Mouse (Mus musculus): ENCODE results near the gene Serpina3a. TPM values are rescaled to one million over a fixed set of nuclear protein-coding genes. Genes with fewer than 3 reads are reported as not detected.
"Not testable (repeated sequence)": the region's sequence is repeated elsewhere in the genome, so short reads cannot be mapped to it uniquely, and the experiment has no call there.

Gene Serpina3a
- not detected in 2 replicates for polyA plus RNA-seq (2016; fragmentation: Nextera tagmentation; extraction: Ambion mirVana)

- not testable (repeated sequence) for H3K27ac ChIP-seq; H3K4me3 ChIP-seq; ATAC-seq; H3K4me1 ChIP-seq; H3K36me3 ChIP-seq; H3K9ac ChIP-seq; H3K9me3 ChIP-seq (replicated peaks); H3K27me3 ChIP-seq (replicated peaks); H3K4me2 ChIP-seq
- 77% methylated on average over 11 of the region's 11 CpGs for WGBS (ENCODE audit: insufficient replicate concordance)
Observed at GRCm38 (mm10) chr12:104112333-104112732, at the start of gene Serpina3a. Gene Serpina3a, plus strand, starts transcription at chr12:104112724.

DNA sequence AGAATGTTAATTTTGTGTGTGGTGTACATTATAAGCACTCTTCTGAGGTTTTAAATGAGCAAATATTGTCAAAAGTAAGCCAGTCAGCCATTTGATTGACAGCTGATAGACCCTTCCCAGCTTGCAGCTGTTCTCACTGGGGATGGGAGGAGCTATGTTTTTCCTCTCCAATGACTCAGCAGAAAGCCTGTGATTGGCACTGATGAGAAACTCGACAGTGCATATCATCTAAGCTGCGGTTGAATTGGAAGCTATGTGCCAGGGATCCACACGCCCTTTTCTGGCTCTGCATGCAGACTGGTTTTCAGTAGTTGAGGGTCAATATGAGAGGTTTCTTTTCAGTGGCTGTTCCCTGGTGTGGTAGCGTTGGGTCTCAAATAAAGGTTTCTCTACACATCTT lies 48.0 kb upstream of the Serpina3a start:
- H3K4me1 ChIP-seq: no peaks in the 10 kb centered on the region
- H3K36me3 ChIP-seq: no peaks in the 10 kb centered on the region
- H3K27me3 ChIP-seq (replicated peaks): no peaks in the 10 kb centered on the region
- ATAC-seq: no peak
- H3K4me3 ChIP-seq: no peak overlapping the region
- H3K27ac ChIP-seq: no peak overlapping the region
- no peak overlapping the region for H3K4me2 ChIP-seq
- no peak overlapping the region for H3K9ac ChIP-seq
- WGBS (ENCODE audit: insufficient replicate concordance): 36% methylated on average over 4 of the region's 4 CpGs
- no peaks in the 10 kb centered on the region for H3K9me3 ChIP-seq (replicated peaks)

DNA sequence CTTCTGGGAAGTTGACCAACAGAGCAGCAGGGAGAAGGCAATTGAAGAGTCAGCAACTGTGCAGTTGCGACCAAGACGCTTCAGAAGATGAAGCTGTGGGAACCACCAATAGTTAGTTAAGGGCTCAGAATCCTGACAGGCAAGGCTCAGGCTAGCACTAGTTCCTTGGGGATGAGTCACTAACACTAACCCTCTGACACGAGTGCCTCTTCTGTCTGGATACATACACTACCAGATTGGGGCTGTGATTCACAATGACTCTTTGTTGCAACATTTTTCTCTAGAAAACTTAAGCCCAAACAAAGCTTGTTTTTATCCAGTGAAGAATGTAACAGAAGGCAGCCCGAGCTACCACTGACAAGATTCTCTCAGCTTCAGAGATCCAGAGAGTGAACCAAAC lies 47.5 kb upstream of the Serpina3a start:
- H3K9me3 ChIP-seq (replicated peaks): no peaks in the 10 kb centered on the region
- H3K9ac ChIP-seq: no peak overlapping the region
- no peak overlapping the region for H3K4me2 ChIP-seq
- ATAC-seq: no peak
- H3K27me3 ChIP-seq (replicated peaks): no peaks in the 10 kb centered on the region
- 57% methylated on average over 4 of the region's 4 CpGs for WGBS (ENCODE audit: insufficient replicate concordance)
- H3K27ac ChIP-seq: no peak overlapping the region
- H3K36me3 ChIP-seq: no peaks in the 10 kb centered on the region
- H3K4me1 ChIP-seq: no peaks in the 10 kb centered on the region
- H3K4me3 ChIP-seq: no peak overlapping the region

GRCm38 (mm10) chr12:104066241-104066640 lies 46.3 kb upstream of the Serpina3a start:
- Histone ChIP-seq H3K4me2 (no peak overlapping the region), H3K9ac (no peak overlapping the region), H3K36me3 (no peaks in the 10 kb centered on the region), H3K4me3 (no peak overlapping the region), H3K27ac (no peak overlapping the region), H3K27me3 (replicated peaks) (no peaks in the 10 kb centered on the region), H3K4me1 (no peaks in the 10 kb centered on the region), H3K9me3 (replicated peaks) (no peaks in the 10 kb centered on the region)
- 18% methylated on average over 8 of the region's 8 CpGs for WGBS (ENCODE audit: insufficient replicate concordance)
- ATAC-seq: no peak

GRCm38 (mm10) chr12:104067549-104067948 lies 45.0 kb upstream of the Serpina3a start:
- WGBS (ENCODE audit: insufficient replicate concordance): 34% methylated on average over 4 of the region's 4 CpGs
- H3K9ac ChIP-seq: no peak overlapping the region
- no peak for ATAC-seq

DNA sequence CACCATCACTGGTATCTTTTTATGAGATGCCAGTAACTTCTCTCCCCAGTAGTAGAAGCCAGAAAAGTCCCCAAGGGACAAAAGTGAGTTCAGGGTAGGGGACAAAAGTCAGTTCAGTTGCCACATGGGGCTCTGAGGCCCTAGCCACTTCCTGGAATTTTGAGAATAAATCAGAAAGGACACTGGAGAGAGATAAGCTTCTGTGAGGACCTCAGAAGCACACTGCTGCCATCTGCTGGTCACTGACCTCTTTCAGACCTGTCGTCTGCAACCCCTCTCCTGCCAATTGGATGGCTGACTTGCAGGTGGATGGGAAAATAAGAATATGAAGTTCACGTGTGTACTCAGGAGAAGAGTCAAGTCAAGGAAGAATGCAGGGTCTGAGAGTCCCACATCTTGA lies 42.9 kb upstream of the Serpina3a start:
- H3K4me3 ChIP-seq: no peak overlapping the region
- H3K27ac ChIP-seq: no peak overlapping the region
- no peak overlapping the region for H3K4me2 ChIP-seq
- no peak overlapping the region for H3K9ac ChIP-seq
- H3K36me3 ChIP-seq: no peaks in the 10 kb centered on the region
- no peaks in the 10 kb centered on the region for H3K27me3 ChIP-seq (replicated peaks)
- no peaks in the 10 kb centered on the region for H3K9me3 ChIP-seq (replicated peaks)
- 3% methylated on average over 2 of the region's 2 CpGs for WGBS (ENCODE audit: insufficient replicate concordance)
- ATAC-seq: no peak
- no peaks in the 10 kb centered on the region for H3K4me1 ChIP-seq

More at GRCm38 (mm10) chr12:104067549-104067948, 45.0 kb upstream of the Serpina3a start:
- no peaks in the 10 kb centered on the region for H3K4me1 ChIP-seq
- H3K4me2 ChIP-seq: no peak overlapping the region
- no peaks in the 10 kb centered on the region for H3K36me3 ChIP-seq
- H3K27me3 ChIP-seq (replicated peaks): no peaks in the 10 kb centered on the region
- H3K27ac ChIP-seq: no peak overlapping the region
- no peaks in the 10 kb centered on the region for H3K9me3 ChIP-seq (replicated peaks)
- no peak overlapping the region for H3K4me3 ChIP-seq

GRCm38 (mm10) chr12:104071708-104072107 lies 40.8 kb upstream of the Serpina3a start:
- ATAC-seq: no peak

DNA sequence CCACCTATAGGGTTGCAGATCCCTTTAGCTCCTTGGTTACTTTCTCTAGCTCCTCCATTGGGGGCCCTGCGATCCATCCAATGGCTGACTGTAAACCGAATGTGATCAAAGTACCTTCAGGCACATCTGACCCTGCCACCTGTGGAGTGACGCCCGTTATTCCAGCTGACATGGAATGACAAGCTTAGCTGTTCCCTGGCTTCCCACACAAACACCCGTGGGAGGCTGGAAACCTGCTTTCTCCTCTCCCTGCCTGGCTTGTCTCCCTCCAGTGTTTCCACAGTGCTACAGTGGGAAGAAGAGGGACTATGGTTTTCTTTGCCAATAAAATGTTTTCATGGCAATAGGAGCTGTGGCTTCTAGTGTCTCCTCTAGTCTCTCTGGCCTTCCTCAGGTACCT lies 40.2 kb upstream of the Serpina3a start:
- 61% methylated on average over 5 of the region's 5 CpGs for WGBS (ENCODE audit: insufficient replicate concordance)
- ATAC-seq: no peak

More at GRCm38 (mm10) chr12:104071708-104072107, 40.8 kb upstream of the Serpina3a start:
- Histone ChIP-seq H3K9ac (no peak overlapping the region), H3K27me3 (replicated peaks) (no peaks in the 10 kb centered on the region), H3K36me3 (no peaks in the 10 kb centered on the region), H3K4me1 (no peaks in the 10 kb centered on the region), H3K9me3 (replicated peaks) (no peaks in the 10 kb centered on the region), H3K4me2 (no peak overlapping the region), H3K4me3 (no peak overlapping the region), H3K27ac (no peak overlapping the region)
- 10% methylated on average over 1 of the region's 1 CpGs for WGBS (ENCODE audit: insufficient replicate concordance)

DNA sequence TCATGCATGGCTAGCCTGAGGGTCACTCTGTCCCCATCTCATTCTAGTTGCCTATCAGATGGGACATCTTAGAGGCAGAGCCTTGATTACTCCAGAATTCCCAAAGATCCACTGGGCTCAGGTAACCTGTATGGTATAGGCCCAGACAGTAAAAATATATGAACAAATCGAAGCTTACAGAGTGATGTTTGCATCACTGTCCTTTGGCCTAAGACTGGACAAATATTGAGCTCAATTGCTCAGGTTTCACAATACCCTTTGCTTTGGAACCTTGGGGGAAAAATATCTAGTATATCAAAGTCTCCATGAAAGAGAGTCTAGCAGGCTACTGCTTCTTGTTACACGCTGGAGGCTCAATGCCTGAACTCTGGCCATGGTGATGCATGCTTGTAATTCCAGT lies 22.4 kb upstream of the Serpina3a start:
- 56% methylated on average over 2 of the region's 2 CpGs for WGBS (ENCODE audit: insufficient replicate concordance)
- ATAC-seq: no peak

More for the DNA sequence above, 40.2 kb upstream of the Serpina3a start:
- Histone ChIP-seq H3K27me3 (replicated peaks) (no peaks in the 10 kb centered on the region), H3K4me3 (no peak overlapping the region), H3K9me3 (replicated peaks) (no peaks in the 10 kb centered on the region), H3K36me3 (no peaks in the 10 kb centered on the region), H3K9ac (no peak overlapping the region), H3K4me1 (no peaks in the 10 kb centered on the region), H3K4me2 (no peak overlapping the region), H3K27ac (no peak overlapping the region)

DNA sequence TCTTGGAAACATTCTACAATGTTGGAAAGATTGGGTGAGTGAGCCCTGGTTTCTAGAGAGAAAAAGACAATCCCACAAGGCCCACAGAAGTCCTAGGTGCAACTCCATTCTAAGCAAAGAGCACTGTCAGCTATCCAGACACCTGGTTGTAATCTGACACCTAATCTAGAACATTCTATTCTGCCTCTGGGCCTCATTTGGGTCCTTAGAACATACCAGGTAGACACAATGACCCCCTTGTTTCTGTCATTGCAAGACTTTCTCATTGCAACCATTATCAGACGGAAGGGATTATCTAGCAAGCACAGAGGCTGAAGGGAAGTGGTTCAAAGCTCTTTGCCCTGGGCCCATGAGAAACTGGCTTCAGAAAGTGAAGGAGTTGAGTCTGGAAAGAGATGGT lies 21.2 kb upstream of the Serpina3a start:
- Histone ChIP-seq H3K9me3 (replicated peaks) (no peaks in the 10 kb centered on the region), H3K4me2 (no peak overlapping the region), H3K4me3 (no peak overlapping the region), H3K4me1 (no peaks in the 10 kb centered on the region), H3K9ac (no peak overlapping the region), H3K27me3 (replicated peaks) (no peaks in the 10 kb centered on the region), H3K36me3 (no peaks in the 10 kb centered on the region), H3K27ac (no peak overlapping the region)
- no peak for ATAC-seq
- 56% methylated on average over 1 of the region's 1 CpGs for WGBS (ENCODE audit: insufficient replicate concordance)

More for the DNA sequence above, 22.4 kb upstream of the Serpina3a start:
- Histone ChIP-seq H3K27ac (no peak overlapping the region), H3K4me3 (no peak overlapping the region), H3K36me3 (no peaks in the 10 kb centered on the region), H3K4me2 (no peak overlapping the region), H3K9ac (no peak overlapping the region), H3K27me3 (replicated peaks) (no peaks in the 10 kb centered on the region), H3K9me3 (replicated peaks) (no peaks in the 10 kb centered on the region), H3K4me1 (no peaks in the 10 kb centered on the region)

DNA sequence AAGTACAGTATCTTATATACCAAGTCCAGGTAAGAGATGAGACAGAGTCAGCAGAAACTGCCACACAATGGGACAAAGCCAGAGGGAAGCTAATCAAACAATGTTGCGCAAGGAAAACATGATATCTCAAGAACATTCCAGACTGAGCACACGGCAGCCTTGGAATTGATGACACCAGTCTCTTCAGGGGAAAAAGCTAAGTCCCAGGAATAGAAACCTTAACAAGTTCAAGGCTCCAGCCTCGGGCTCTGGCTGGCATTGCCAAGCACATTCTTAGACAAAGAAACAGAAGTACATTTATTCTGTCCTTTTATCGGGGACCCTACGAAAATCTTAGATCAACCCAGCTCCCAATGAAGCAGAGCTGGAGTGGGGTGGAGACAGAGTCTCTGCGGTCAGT lies 11.8 kb upstream of the Serpina3a start, which contains the start of gene Serpina5:
Gene Serpina5 (plus strand): TSS at position 346 of the 400 bp plus-strand sequence.
- H3K4me2 ChIP-seq: no peak within 1 kb of the TSS
- no peaks in the 10 kb centered on the region for H3K36me3 ChIP-seq
- no peaks in the 10 kb centered on the region for H3K4me1 ChIP-seq
- 0 out of 2 replicates have a peak, but pooled peaks cover 4% of the 10 kb centered on the region for H3K9me3 ChIP-seq (replicated peaks)
- no peak within 1 kb of the TSS for H3K4me3 ChIP-seq
- ATAC-seq: no peak
- 72% methylated on average over 6 of the region's 6 CpGs for WGBS (ENCODE audit: insufficient replicate concordance)
- H3K9ac ChIP-seq: no peak within 1 kb of the TSS
- H3K27ac ChIP-seq: no peak within 1 kb of the TSS
- H3K27me3 ChIP-seq (replicated peaks): no peaks in the 10 kb centered on the region

GRCm38 (mm10) chr12:104105847-104106246 lies 6.7 kb upstream of the Serpina3a start:
- no peak overlapping the region for H3K4me3 ChIP-seq
- H3K36me3 ChIP-seq: no peaks in the 10 kb centered on the region
- no peak for ATAC-seq
- H3K27ac ChIP-seq: no peak overlapping the region
- H3K4me2 ChIP-seq: no peak overlapping the region
- no peaks in the 10 kb centered on the region for H3K4me1 ChIP-seq
- no peaks in the 10 kb centered on the region for H3K9me3 ChIP-seq (replicated peaks)
- H3K27me3 ChIP-seq (replicated peaks): no peaks in the 10 kb centered on the region
- H3K9ac ChIP-seq: no peak overlapping the region

DNA sequence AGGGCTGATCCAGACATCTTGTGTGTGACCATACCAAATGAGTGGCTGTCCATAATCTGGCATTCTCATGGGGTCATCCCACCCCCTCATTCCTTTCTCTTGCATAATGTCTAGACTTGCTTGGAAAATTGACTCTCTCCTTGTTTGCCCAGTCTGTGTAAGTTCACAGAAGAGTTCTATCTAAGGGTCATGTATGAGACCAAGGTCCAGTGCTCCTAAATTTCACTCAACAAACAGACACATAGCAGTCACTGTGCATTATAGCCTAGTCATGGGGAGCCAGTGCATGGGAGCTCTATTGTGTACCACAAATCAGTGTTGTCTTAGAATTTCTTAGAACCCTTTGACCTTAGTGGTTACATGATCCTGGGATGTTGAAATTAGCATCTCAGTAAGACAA lies 5.6 kb upstream of the Serpina3a start:
- Histone ChIP-seq H3K27me3 (replicated peaks) (no peaks in the 10 kb centered on the region), H3K9me3 (replicated peaks) (no peaks in the 10 kb centered on the region), H3K9ac (no peak overlapping the region), H3K27ac (no peak overlapping the region), H3K4me3 (no peak overlapping the region), H3K4me2 (no peak overlapping the region), H3K36me3 (no peaks in the 10 kb centered on the region), H3K4me1 (no peaks in the 10 kb centered on the region)
- no peak for ATAC-seq
